Mouse (Mus musculus) forelimb bud, embryonic 11.5 days (tissue): Measurements from ENCODE around the gene 4921511C20Rik.

Experiments
- DNase-seq: peaks from one replicate; pipeline ENCODE4 v3.0.0-alpha.2; 2012; ENCODE audit warnings: low read depth, low spot score

4921511C20Rik gene

GRCm38 (mm10) chrX:127393993-127394392, at the start of gene 4921511C20Rik:
Gene 4921511C20Rik (plus strand): TSS chrX:127394293.
- DNase-seq = no peak
